Mouse (Mus musculus) spleen, postnatal 10 days (tissue): ENCODE results near the gene Igfbp6.
"Not testable (repeated sequence)": the region's sequence is repeated elsewhere in the genome, so short reads cannot be mapped to it uniquely, and the experiment has no call there.

Source experiments
- DNase-seq, 2 experiments: peaks; one replicate each; pipeline ENCODE4 v3.0.0; 2021 to 2022; ENCODE audit warnings: low spot score in 2 of 2

The Igfbp6 gene

GRCm38 (mm10) chr15:102136129-102136758 lies 7.9 kb upstream of the Igfbp6 start, which contains the start of gene Spryd3:
Gene Spryd3 (minus strand): TSS chr15:102136234.
- DNase-seq = peak; percentile 97 to 99

- no peak for DNase-seq
Observed at GRCm38 (mm10) chr15:102141120-102141519, 3.0 kb upstream of the Igfbp6 start.

- no peak for DNase-seq
Observed at GRCm38 (mm10) chr15:102142914-102143912, 949 bp upstream of the Igfbp6 start.

GRCm38 (mm10) chr15:102144726-102145125 lies 564 bp downstream of the Igfbp6 start:
- no peak for DNase-seq

- DNase-seq = no peak
Observed at GRCm38 (mm10) chr15:102145330-102145729, 1.2 kb downstream of the Igfbp6 start.

- DNase-seq = no peak
Observed at GRCm38 (mm10) chr15:102146089-102146488, 1.9 kb downstream of the Igfbp6 start.

GRCm38 (mm10) chr15:102146882-102147281 lies 2.7 kb downstream of the Igfbp6 start:
- peak in 1 of 2 experiments; percentile 63 for DNase-seq

GRCm38 (mm10) chr15:102147674-102148402 lies 3.7 kb downstream of the Igfbp6 start:
- DNase-seq = no peak

GRCm38 (mm10) chr15:102149561-102149960 lies 5.4 kb downstream of the Igfbp6 start:
- no peak for DNase-seq

GRCm38 (mm10) chr15:102150301-102151135 lies 6.4 kb downstream of the Igfbp6 start, which contains the start of gene Soat2:
Gene Soat2 (plus strand): TSS chr15:102150526.
- DNase-seq = peak; percentile 63 to 69

GRCm38 (mm10) chr15:102152646-102153045 lies 8.5 kb downstream of the Igfbp6 start:
- no peak for DNase-seq

- not testable (repeated sequence) for DNase-seq
Observed at GRCm38 (mm10) chr15:102155006-102155405, 10.8 kb downstream of the Igfbp6 start.

GRCm38 (mm10) chr15:102156836-102157235 lies 12.7 kb downstream of the Igfbp6 start:
- DNase-seq = no peak

GRCm38 (mm10) chr15:102160415-102161060 lies 16.4 kb downstream of the Igfbp6 start:
- DNase-seq = no peak

- DNase-seq = no peak
Observed at GRCm38 (mm10) chr15:102163900-102164693, 19.9 kb downstream of the Igfbp6 start.

- DNase-seq = no peak
Observed at GRCm38 (mm10) chr15:102165468-102166100, 21.4 kb downstream of the Igfbp6 start.

- no peak for DNase-seq
Observed at GRCm38 (mm10) chr15:102167620-102168021, 23.5 kb downstream of the Igfbp6 start.

- DNase-seq = no peak
Observed at GRCm38 (mm10) chr15:102169064-102169463, 24.9 kb downstream of the Igfbp6 start.

GRCm38 (mm10) chr15:102173581-102173980 lies 29.4 kb downstream of the Igfbp6 start:
- no peak for DNase-seq
